Mouse (Mus musculus) brain, embryonic 14.5 days (tissue): ENCODE data around the gene Dcaf15. TPM values are rescaled to one million over a fixed set of nuclear protein-coding genes. Genes with fewer than 3 reads are reported as not detected.

Experiments
- DNase-seq: peaks from one replicate; pipeline ENCODE4 v3.0.0-alpha.2; 2011; ENCODE audit warnings: low read depth
- CTCF ChIP-seq: fragments of 200-500 bp; IDR thresholded peaks from 2 replicates; pipeline ENCODE4 v1.5.1; 2012; ENCODE audit warnings: inconsistent platforms, mild to moderate bottlenecking, moderate library complexity, borderline replicate concordance; ENCODE audit not compliant: insufficient read depth, insufficient read length; ENCODE audit errors: extremely low read depth
- POLR2A ChIP-seq: fragments of 200-500 bp; IDR thresholded peaks from 2 replicates; pipeline ENCODE4 v1.6.1; 2012; ENCODE audit warnings: mild to moderate bottlenecking, inconsistent platforms, borderline replicate concordance; ENCODE audit not compliant: poor library complexity, insufficient read depth, insufficient read length, severe bottlenecking; ENCODE audit errors: extremely low read depth
- polyA plus RNA-seq: library from polyadenylated mRNA; depleted of rRNA; stranded (reverse); fragments of >200 nt; gene quantifications from 2 replicates; pipeline ENCODE4 v1.2.3, GENCODE M21; 2012

The Dcaf15 gene
- polyA plus RNA-seq, 1 experiment = 109 TPM

- peak; percentile 23 for DNase-seq
- TF ChIP-seq CTCF (no peak), POLR2A (no peak)
Observed at GRCm38 (mm10) chr8:84070667-84071066, 33.9 kb downstream of the Dcaf15 start.

GRCm38 (mm10) chr8:84070241-84070640, 34.3 kb downstream of the Dcaf15 start:
- TF ChIP-seq CTCF (no peak), POLR2A (no peak)
- no peak for DNase-seq

GRCm38 (mm10) chr8:84069750-84070149, 34.8 kb downstream of the Dcaf15 start:
- peak; percentile 35 for DNase-seq
- TF ChIP-seq POLR2A (no peak), CTCF (no peak)

DNA sequence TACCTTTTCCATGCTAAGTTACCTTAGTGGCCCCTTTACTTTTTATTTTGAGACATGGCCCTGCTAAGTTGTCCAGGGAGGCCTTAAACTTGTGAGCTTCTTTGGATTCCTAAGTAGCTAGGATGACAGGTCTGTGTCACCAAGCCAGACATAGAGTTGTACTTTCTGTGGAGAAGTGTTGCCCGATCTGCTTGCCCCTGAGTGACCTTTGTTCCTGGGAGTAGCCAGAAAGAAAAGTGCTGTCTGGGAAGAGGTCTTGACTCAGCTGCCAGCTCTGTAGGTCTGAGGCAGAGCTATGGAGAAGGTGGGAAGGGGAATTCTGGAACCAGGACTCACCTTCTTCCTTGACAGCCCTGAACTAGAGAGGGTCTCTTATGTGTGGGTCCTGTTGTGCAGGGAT, 35.4 kb downstream of the Dcaf15 start:
- DNase-seq = no peak
- no peak for TF ChIP-seq POLR2A
- no peak for TF ChIP-seq CTCF

- TF ChIP-seq POLR2A = no peak
- no peak for TF ChIP-seq CTCF
- DNase-seq = no peak
Observed at GRCm38 (mm10) chr8:84068316-84069035, 36.1 kb downstream of the Dcaf15 start.

DNA sequence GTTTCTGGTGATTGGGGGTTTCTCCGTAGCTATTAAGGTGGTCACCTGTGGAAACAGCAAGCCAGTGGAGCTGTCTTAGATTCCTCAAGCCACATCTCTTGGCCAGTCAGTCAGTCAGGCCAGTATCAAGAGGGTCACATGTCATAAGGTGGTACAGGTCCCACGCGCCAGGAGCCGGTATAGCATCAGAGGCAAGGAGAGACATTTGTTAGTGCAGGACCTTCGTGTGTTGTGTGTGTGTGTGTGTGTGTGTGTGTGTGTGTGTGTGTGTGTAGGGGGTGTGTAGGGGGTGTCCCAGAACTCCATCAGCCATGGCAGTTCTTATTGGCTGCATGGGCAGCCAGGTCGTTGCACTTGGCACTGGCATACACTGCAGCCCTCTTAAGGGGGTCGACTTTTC, 36.7 kb downstream of the Dcaf15 start:
- TF ChIP-seq POLR2A (no peak), CTCF (no peak)

GRCm38 (mm10) chr8:84067047-84067573, 37.5 kb downstream of the Dcaf15 start:
- peak; percentile 95 for DNase-seq
- no peak for TF ChIP-seq CTCF
- 0 out of 2 replicates have a peak, but pooled peaks have one; percentile 33 for TF ChIP-seq POLR2A

More for the DNA sequence above, 36.7 kb downstream of the Dcaf15 start:
- DNase-seq = no peak

DNA sequence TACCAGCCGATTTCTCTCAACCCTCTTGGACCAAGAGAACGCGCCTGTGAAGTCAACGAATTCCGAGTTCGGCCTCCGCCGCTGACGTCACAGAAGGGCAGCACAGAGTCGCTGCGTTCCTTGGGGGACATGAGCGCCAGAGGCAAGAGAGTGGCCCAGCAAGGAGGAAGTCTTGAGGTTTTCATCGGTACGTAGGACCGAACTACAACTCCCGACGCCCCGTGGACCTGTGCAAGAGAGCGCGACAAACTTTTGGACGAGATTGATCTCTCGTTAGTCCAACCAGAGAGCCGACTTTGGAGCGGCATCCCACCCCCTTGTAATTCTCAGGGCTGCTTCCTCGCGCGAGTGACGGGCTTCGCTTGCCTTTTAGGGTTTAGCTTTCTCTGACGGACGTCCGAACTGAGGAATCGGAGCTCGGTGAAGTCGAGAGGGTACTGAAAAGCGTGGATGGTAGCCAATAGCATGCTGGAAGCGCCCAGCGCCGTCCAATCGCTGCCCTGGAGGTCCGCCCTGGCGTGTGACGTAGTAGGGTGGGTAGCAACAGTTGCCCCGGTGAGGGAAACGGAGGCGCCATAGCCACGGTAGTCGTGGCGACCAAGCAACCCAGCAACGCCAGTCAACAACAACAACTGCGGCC, 38.2 kb downstream of the Dcaf15 start, which contains the start of gene Rfx1:
Rfx1 (plus strand) TSS at position 544 of the 640 bp plus-strand sequence.
- TF ChIP-seq POLR2A (peak; percentile 48; the same call in 1 of the 2 replicates), CTCF (no peak)
- peak; percentile 100 for DNase-seq

DNA sequence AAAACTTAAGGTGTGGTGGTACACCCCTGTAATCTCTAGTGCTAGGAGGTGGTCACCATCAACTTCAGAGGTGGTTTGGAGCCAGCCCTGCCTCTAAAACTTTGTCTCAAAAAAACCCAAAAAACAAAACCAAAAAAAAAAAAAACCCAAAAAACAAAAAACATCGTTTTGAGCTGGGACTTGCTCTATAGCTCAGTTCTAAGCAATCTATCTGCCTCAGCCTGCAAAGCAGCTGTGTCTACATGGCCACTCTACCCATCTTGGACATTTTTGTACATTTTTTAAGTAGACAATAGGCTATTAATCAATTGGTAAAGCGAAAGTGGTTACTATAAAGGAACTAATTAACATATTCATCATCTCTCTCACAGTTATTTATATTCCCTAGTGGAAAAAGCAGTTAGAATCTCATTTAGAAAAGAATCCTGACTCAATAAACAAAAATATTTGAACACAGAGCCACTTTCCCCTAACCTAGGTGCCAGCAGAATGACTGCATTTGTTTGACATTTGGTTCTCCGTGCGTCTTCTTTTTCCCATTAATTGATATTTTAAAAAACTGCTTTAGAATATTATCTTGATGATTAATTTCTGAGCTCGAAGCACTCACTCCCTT, 39.0 kb downstream of the Dcaf15 start:
- TF ChIP-seq POLR2A (no peak), CTCF (no peak)
- DNase-seq = no peak

DNA sequence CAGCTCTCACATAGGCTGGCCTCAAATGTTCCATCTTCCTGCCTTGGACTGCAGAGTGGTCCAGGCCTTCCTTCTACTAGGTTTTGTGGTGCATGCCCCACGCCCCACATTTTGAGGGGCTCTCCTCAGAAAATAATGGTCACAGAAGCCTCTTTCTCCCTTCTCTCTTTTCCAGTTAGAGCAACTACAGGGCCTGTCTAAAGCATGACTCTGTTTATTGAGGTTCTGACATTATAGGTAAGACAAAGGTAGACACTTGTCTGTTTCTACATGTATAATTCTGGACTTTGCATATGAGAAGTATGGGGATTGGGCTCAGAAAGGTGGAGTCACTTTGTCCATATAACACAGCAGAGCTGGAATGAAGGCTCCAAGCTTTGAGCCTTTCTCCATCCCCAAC, 39.5 kb downstream of the Dcaf15 start, which contains the start of gene Gm10643:
Gm10643 (minus strand) TSS at position 101 of the 400 bp plus-strand sequence.
- DNase-seq = no peak
- TF ChIP-seq CTCF = no peak
- TF ChIP-seq POLR2A = no peak

DNA sequence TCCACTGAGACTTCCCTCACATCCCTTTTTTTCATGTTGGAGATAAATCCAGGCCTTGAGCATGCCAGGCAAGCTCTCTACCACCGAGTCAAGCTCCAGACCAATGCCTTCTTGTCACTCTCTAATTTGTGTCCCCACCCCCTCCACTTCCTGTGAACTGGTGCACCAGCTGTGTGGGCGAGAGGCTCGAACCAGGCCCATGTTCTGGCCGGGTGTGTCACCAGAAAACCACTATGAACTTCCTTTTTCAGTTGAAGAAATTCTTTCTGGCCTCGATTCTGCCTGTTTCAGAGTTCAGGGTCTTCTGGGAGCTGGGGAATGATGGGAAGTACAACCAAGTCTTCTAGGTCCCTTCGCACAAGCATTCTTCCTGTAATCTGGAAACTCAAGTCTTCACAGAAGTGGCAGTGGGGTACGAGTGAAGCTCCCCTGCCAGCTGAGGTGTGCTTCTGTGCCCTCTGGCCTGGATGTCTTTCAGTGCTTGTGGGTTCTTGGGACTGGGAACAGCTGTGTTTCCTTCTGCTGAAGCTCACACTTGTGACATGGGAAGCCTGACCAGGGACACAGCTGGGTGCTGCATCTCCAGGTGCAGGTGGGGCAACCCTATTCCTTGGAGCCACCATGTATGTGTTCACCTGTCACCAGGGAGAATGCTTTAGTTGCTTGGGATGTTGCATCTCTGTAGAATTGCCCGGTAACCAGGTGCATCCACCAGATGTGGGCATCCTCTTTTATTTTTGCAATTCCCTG, 40.5 kb downstream of the Dcaf15 start:
- DNase-seq = no peak
- TF ChIP-seq CTCF (no peak), POLR2A (no peak)

GRCm38 (mm10) chr8:84060245-84060644, 44.3 kb downstream of the Dcaf15 start:
- TF ChIP-seq CTCF (no peak), POLR2A (no peak)
- DNase-seq = no peak
